Mouse (Mus musculus) embryonic facial prominence, embryonic 13.5 days (tissue): ENCODE results near the gene Rapgef2. TPM values are rescaled to one million over a fixed set of nuclear protein-coding genes. Genes with fewer than 3 reads are reported as not detected.
"Not testable (repeated sequence)": the region's sequence is repeated elsewhere in the genome, so short reads cannot be mapped to it uniquely, and the experiment has no call there.

ENCODE experiments used
- ATAC-seq: fragments of 200-750 bp; cut with Nextera tagmentation; 2 replicates; pipeline ENCODE4 v1.8.0; 2017; ENCODE audit warnings: low read depth; ENCODE audit not compliant: insufficient number of reproducible peaks, insufficient read depth, low FRiP score, low TSS enrichment
- H3K27ac ChIP-seq: fragments of 300-500 bp; sonication (generic); 2 replicates; pipeline ENCODE4 v1.5.1; 2015; ENCODE audit warnings: moderate library complexity, mild to moderate bottlenecking, inconsistent platforms
- H3K27me3 ChIP-seq: fragments of 300-500 bp; sonication (generic); 2 replicates; pipeline ENCODE4 v1.6.1; 2015; ENCODE audit warnings: mild to moderate bottlenecking, inconsistent platforms
- H3K36me3 ChIP-seq: fragments of 300-500 bp; sonication (generic); 2 replicates; pipeline ENCODE4 v1.6.1; 2015; ENCODE audit warnings: mild to moderate bottlenecking, inconsistent platforms
- H3K4me1 ChIP-seq: fragments of 300-500 bp; sonication (generic); 2 replicates; pipeline ENCODE4 v1.6.1; 2015; ENCODE audit warnings: inconsistent platforms
- H3K4me2 ChIP-seq: fragments of 300-500 bp; sonication (generic); 2 replicates; pipeline ENCODE4 v1.6.1; 2015; ENCODE audit warnings: moderate library complexity, mild to moderate bottlenecking, inconsistent platforms
- H3K4me3 ChIP-seq: fragments of 300-500 bp; sonication (generic); 2 replicates; pipeline ENCODE4 v1.5.1; 2015; ENCODE audit warnings: mild to moderate bottlenecking, inconsistent platforms
- H3K9ac ChIP-seq: fragments of 300-500 bp; sonication (generic); 2 replicates; pipeline ENCODE4 v1.6.1; 2015; ENCODE audit warnings: mild to moderate bottlenecking, inconsistent platforms
- H3K9me3 ChIP-seq: fragments of 300-500 bp; sonication (generic); 2 replicates; pipeline ENCODE4 v1.6.1; 2016; ENCODE audit warnings: inconsistent platforms
- WGBS: fragments of 180-500 bp; shearing (Covaris S2); methylation state at CpG from one replicate; pipeline ENCODE4 v1.1.7; 2015; ENCODE audit warnings: mixed read lengths; 5-methylcytosine and 5-hydroxymethylcytosine counted together
- polyA plus RNA-seq: library from polyadenylated mRNA; unstranded; fragments of >200 nt; fragmentation: Nextera tagmentation; extraction: Ambion mirVana; gene quantifications from 2 replicates; pipeline ENCODE4 v1.2.1, GENCODE M21; 2015

Rapgef2 gene
- polyA plus RNA-seq, 1 experiment from 2014 or later = 8.9 TPM

- WGBS = 91% methylated on average over 13 of the region's 13 CpGs
Observed at GRCm38 (mm10) chr3:79073541-79074244, 212.6 kb downstream of the Rapgef2 start.

GRCm38 (mm10) chr3:79071561-79071960 is 214.8 kb downstream of the Rapgef2 start:
- no peak for ATAC-seq
- no peak overlapping the region for H3K4me3 ChIP-seq
- H3K9me3 ChIP-seq = no peaks in the 10 kb centered on the region
- no peak overlapping the region for H3K4me2 ChIP-seq
- WGBS = 46% methylated on average over 6 of the region's 7 CpGs
- H3K36me3 ChIP-seq = peaks cover 41% of the 10 kb centered on the region
- 0 out of 2 replicates have a peak overlapping the region, but pooled peaks have one; percentile 40 for H3K27ac ChIP-seq
- no peak overlapping the region for H3K9ac ChIP-seq
- H3K27me3 ChIP-seq = no peaks in the 10 kb centered on the region
- no peaks in the 10 kb centered on the region for H3K4me1 ChIP-seq

More at GRCm38 (mm10) chr3:79073541-79074244, 212.6 kb downstream of the Rapgef2 start:
- no peak overlapping the region for H3K4me3 ChIP-seq
- ATAC-seq = no peak
- H3K9me3 ChIP-seq = no peaks in the 10 kb centered on the region
- no peaks in the 10 kb centered on the region for H3K4me1 ChIP-seq
- H3K27me3 ChIP-seq = no peaks in the 10 kb centered on the region
- no peak overlapping the region for H3K27ac ChIP-seq
- peaks cover 34% of the 10 kb centered on the region for H3K36me3 ChIP-seq
- no peak overlapping the region for H3K4me2 ChIP-seq
- H3K9ac ChIP-seq = no peak overlapping the region

- H3K27ac ChIP-seq = no peak overlapping the region
- H3K36me3 ChIP-seq = peaks cover 45% of the 10 kb centered on the region
- ATAC-seq = no peak
- 93% methylated on average over 10 of the region's 10 CpGs for WGBS
- no peak overlapping the region for H3K9ac ChIP-seq
- no peaks in the 10 kb centered on the region for H3K9me3 ChIP-seq
- no peaks in the 10 kb centered on the region for H3K27me3 ChIP-seq
- no peak overlapping the region for H3K4me3 ChIP-seq
- H3K4me2 ChIP-seq = no peak overlapping the region
- H3K4me1 ChIP-seq = no peaks in the 10 kb centered on the region
Observed at GRCm38 (mm10) chr3:79069891-79070290, 216.4 kb downstream of the Rapgef2 start.

DNA sequence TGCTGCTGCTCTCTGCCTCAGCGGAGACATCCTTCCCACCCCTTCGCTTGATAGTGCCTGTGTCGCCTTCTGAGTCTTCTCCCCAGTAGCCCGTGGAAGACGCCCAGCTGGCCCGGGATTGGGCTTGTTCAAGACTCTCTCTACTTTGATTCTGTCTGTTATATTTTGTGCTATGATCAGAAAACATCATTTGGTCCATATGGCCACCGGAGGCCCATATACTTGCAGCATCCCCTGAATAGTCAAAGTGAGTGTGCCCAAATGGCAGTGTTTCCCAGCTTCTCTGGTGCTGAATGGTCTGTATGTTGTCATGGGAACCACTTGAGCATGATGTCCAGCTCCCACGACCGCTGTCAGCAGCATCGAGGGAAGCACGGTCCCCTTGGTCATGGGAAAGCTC is 217.3 kb downstream of the Rapgef2 start:
- H3K4me2 ChIP-seq = no peak overlapping the region
- peaks cover 50% of the 10 kb centered on the region for H3K36me3 ChIP-seq
- H3K9me3 ChIP-seq = no peaks in the 10 kb centered on the region
- no peak overlapping the region for H3K9ac ChIP-seq
- no peaks in the 10 kb centered on the region for H3K4me1 ChIP-seq
- H3K27ac ChIP-seq = no peak overlapping the region
- no peak for ATAC-seq
- no peak overlapping the region for H3K4me3 ChIP-seq
- WGBS = 94% methylated on average over 11 of the region's 11 CpGs
- H3K27me3 ChIP-seq = no peaks in the 10 kb centered on the region

DNA sequence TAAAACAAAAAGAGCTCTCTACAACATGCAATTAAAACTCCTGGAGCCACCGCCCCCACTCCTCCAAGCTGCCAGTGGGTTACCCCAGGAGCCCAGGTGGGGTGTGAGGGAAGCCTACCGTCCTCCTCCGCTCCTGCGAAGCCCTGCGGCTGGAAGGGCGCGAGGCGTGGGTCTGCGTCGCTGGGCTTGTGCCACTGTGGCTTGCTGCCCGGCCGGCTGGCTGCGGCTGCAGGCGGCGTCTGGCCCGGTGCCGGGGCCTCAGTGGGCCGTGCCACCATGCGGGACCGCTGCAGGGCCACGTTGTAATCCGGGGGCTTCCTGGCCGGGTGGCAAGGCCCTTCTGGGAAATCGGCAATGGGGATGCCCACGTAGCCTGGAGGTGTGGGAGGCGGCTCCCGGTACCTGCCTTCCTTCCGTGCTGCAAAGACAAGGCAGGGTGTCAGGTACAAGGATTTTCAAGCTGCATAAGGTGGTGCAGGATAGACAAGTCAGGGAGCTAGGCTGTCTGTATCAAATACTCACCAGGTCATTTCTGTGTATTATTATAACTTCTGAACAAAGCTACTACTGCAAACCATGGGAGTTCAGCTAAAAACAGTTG is 219.8 kb downstream of the Rapgef2 start:
- no peak overlapping the region for H3K9ac ChIP-seq
- H3K27ac ChIP-seq = no peak overlapping the region
- H3K4me3 ChIP-seq = no peak overlapping the region
- 84% methylated on average over 28 of the region's 28 CpGs for WGBS
- ATAC-seq = no peak
- H3K36me3 ChIP-seq = peaks cover 51% of the 10 kb centered on the region
- H3K4me2 ChIP-seq = no peak overlapping the region
- no peaks in the 10 kb centered on the region for H3K27me3 ChIP-seq
- no peaks in the 10 kb centered on the region for H3K9me3 ChIP-seq
- H3K4me1 ChIP-seq = no peaks in the 10 kb centered on the region

GRCm38 (mm10) chr3:79064096-79064495 is 222.2 kb downstream of the Rapgef2 start:
- Histone ChIP-seq H3K27ac (no peak overlapping the region), H3K9ac (no peak overlapping the region), H3K36me3 (peaks cover 41% of the 10 kb centered on the region), H3K4me2 (no peak overlapping the region), H3K4me1 (no peaks in the 10 kb centered on the region), H3K9me3 (no peaks in the 10 kb centered on the region), H3K27me3 (no peaks in the 10 kb centered on the region), H3K4me3 (no peak overlapping the region)
- WGBS = 84% methylated on average over 10 of the region's 10 CpGs
- ATAC-seq = no peak

GRCm38 (mm10) chr3:79061426-79061825 is 224.9 kb downstream of the Rapgef2 start:
- Histone ChIP-seq H3K36me3 (peaks cover 22% of the 10 kb centered on the region), H3K4me1 (no peaks in the 10 kb centered on the region), H3K27me3 (no peaks in the 10 kb centered on the region), H3K4me2 (no peak overlapping the region), H3K9me3 (no peaks in the 10 kb centered on the region), H3K9ac (no peak overlapping the region), H3K27ac (no peak overlapping the region), H3K4me3 (no peak overlapping the region)
- 89% methylated on average over 6 of the region's 6 CpGs for WGBS
- ATAC-seq = no peak

- H3K4me3 ChIP-seq, H3K27ac ChIP-seq, ATAC-seq, H3K27me3 ChIP-seq, H3K36me3 ChIP-seq, H3K4me1 ChIP-seq, H3K9me3 ChIP-seq, H3K4me2 ChIP-seq, H3K9ac ChIP-seq: not testable (repeated sequence)
- WGBS = 98% methylated on average over 2 of the region's 2 CpGs
Observed at GRCm38 (mm10) chr3:79058491-79058890, 227.8 kb downstream of the Rapgef2 start.

DNA sequence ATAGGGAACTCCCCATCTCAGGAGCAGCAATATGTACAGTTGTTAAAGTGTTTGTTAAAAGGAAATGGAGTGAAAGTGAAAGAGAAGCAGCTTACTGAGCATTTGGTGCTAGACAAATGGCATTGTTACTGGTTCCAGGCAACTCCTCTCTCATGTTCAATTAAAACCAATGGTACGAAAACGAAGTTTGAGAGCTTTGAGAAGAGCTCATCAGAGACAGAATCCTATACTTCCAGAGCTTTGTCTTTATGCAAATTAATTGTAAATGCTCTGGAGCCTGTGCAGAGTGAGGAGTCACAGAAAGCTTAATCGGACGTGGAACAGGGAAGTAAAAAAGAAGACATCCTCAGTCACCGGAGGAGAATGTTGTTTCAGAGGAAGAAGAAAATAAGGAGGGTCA is 241.1 kb downstream of the Rapgef2 start:
- H3K27ac ChIP-seq = no peak overlapping the region
- no peak overlapping the region for H3K9ac ChIP-seq
- H3K4me2 ChIP-seq = no peak overlapping the region
- no peaks in the 10 kb centered on the region for H3K36me3 ChIP-seq
- H3K27me3 ChIP-seq = no peaks in the 10 kb centered on the region
- H3K9me3 ChIP-seq = no peaks in the 10 kb centered on the region
- ATAC-seq = no peak
- H3K4me3 ChIP-seq = no peak overlapping the region
- no peaks in the 10 kb centered on the region for H3K4me1 ChIP-seq
- 84% methylated on average over 5 of the region's 5 CpGs for WGBS

DNA sequence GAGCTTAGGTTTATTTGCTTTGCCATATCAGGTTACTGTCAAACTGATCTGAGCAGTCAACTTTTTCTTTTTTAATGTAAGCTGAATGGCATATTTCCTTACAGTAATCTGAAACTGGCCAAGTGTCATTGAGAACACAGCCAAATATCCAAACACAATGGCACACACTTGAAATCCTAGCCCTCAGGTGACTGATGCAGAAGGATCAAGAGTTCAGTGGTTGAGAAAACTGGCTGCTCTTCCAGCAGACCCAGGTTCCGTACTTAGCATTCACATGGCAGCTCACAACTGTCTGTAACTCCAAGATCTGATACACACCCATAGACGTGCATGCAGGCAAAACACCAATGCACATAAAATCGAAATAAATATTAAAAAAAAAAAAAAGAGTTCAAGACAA is 243.3 kb downstream of the Rapgef2 start:
- H3K27me3 ChIP-seq = no peaks in the 10 kb centered on the region
- H3K4me3 ChIP-seq = no peak overlapping the region
- H3K36me3 ChIP-seq = no peaks in the 10 kb centered on the region
- H3K4me1 ChIP-seq = peaks cover 2% of the 10 kb centered on the region; the same call in 1 of the 2 replicates
- H3K27ac ChIP-seq = no peak overlapping the region
- WGBS = 60% methylated on average over 3 of the region's 3 CpGs
- H3K9me3 ChIP-seq = no peaks in the 10 kb centered on the region
- H3K4me2 ChIP-seq = no peak overlapping the region
- 0 out of 2 replicates have a peak, but pooled peaks have one; percentile 15 for ATAC-seq
- H3K9ac ChIP-seq = no peak overlapping the region

DNA sequence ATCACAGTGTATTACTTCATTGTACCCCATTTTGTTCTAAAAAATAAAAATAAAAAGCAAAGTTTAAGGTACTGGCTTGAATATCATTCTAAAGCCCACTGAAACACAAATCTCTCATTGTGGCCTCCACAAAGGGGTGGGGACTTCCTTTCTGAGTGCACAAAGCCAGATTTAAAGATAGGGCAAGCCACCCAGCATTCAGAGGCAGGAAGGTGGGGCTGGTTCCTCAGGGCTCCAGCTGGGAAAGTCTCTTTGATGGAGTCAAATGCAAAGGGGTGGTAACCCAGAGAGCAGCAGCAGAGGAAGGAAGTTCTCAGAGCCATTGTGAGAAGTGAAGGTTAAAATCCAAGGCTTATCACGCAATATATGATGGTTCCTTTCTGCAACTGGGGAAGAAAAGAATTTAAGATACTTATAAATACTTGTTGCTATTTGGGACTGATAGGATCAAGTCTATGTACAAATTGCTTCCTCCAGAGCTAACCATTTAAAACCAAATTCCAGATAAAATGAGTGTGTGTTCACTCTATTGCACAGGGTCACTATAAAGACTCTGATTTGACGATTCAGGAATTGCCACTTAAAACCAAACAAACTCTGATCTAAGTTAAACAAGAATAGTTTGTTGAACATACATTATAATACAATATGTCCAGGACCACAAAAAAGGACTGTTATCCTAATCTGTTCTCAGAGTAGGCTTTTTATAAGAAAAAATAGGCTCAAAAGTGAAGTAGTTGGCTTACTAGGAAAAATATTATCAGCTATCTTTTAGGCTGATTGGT is 246.5 kb downstream of the Rapgef2 start:
- ATAC-seq = no peak
- 69% methylated on average over 2 of the region's 2 CpGs for WGBS
- no peaks in the 10 kb centered on the region for H3K36me3 ChIP-seq
- no peaks in the 10 kb centered on the region for H3K27me3 ChIP-seq
- no peak overlapping the region for H3K4me2 ChIP-seq
- H3K9ac ChIP-seq = no peak overlapping the region
- peaks cover 2% of the 10 kb centered on the region; the same call in 1 of the 2 replicates for H3K4me1 ChIP-seq
- no peak overlapping the region for H3K4me3 ChIP-seq
- no peaks in the 10 kb centered on the region for H3K9me3 ChIP-seq
- H3K27ac ChIP-seq = no peak overlapping the region
